Mouse (Mus musculus): ENCODE results near the gene L3mbtl3.

- TF ChIP-seq CTCF (IDR thresholded peaks at IDR 0.05; ENCODE audit: extremely low read depth, insufficient read length, insufficient replicate concordance, low read depth, low read length): no peak
- TF ChIP-seq POLR2A (IDR thresholded peaks at IDR 0.05; ENCODE audit: low read depth, low read length): no peak
Measured at GRCm38 (mm10) chr10:26371416-26371815, 4.4 kb downstream of the L3mbtl3 start.
